Mouse (Mus musculus) forebrain, embryonic 12.5 days (tissue): Measurements from ENCODE around the gene Xylt1. TPM values are rescaled to one million over a fixed set of nuclear protein-coding genes. Genes with fewer than 3 reads are reported as not detected.

Experiments used
- ATAC-seq: fragments of 200-750 bp; cut with Nextera tagmentation; 2 replicates; pipeline ENCODE4 v1.8.0; 2017; ENCODE audit warnings: moderate TSS enrichment; ENCODE audit not compliant: low FRiP score
- H3K27ac ChIP-seq: fragments of 300-500 bp; sonication (generic); 2 replicates; pipeline ENCODE4 v1.5.1; 2016; ENCODE audit warnings: mild to moderate bottlenecking
- H3K27me3 ChIP-seq: fragments of 300-500 bp; sonication (generic); 2 replicates; pipeline ENCODE4 v1.6.1; 2016; ENCODE audit warnings: mild to moderate bottlenecking
- H3K36me3 ChIP-seq: fragments of 300-500 bp; sonication (generic); replicated peaks from 2 replicates; pipeline ENCODE4 v1.6.1; 2016; ENCODE audit warnings: mild to moderate bottlenecking
- H3K4me1 ChIP-seq: fragments of 300-500 bp; sonication (generic); 2 replicates; pipeline ENCODE4 v1.6.1; 2016
- H3K4me2 ChIP-seq: fragments of 300-500 bp; sonication (generic); 2 replicates; pipeline ENCODE4 v1.6.1; 2016; ENCODE audit warnings: mild to moderate bottlenecking, moderate library complexity
- H3K4me3 ChIP-seq: fragments of 300-500 bp; sonication (generic); replicated peaks from 2 replicates; pipeline ENCODE4 v1.5.1; 2016; ENCODE audit warnings: mild to moderate bottlenecking
- H3K9ac ChIP-seq: fragments of 300-500 bp; sonication (generic); 2 replicates; pipeline ENCODE4 v1.6.1; 2016; ENCODE audit warnings: mild to moderate bottlenecking
- H3K9me3 ChIP-seq: fragments of 300-500 bp; sonication (generic); 2 replicates; pipeline ENCODE4 v1.6.1; 2016
- WGBS: fragments of 180-500 bp; shearing (Covaris S2); methylation state at CpG from one replicate; pipeline ENCODE4 v1.1.7; 2016; 5-methylcytosine and 5-hydroxymethylcytosine counted together
- polyA plus RNA-seq: library from polyadenylated mRNA; unstranded; fragments of >200 nt; fragmentation: Nextera tagmentation; extraction: Ambion mirVana; gene quantifications from 2 replicates; pipeline ENCODE4 v1.2.1, GENCODE M21; 2016

Xylt1 gene
- polyA plus RNA-seq, 1 experiment from 2014 or later: 5.0 TPM

GRCm38 (mm10) chr7:117445471-117445870 lies 64.7 kb downstream of the Xylt1 start:
- Histone ChIP-seq H3K4me3 (no peak overlapping the region), H3K36me3 (no peaks in the 10 kb centered on the region), H3K27ac (no peak overlapping the region), H3K27me3 (no peaks in the 10 kb centered on the region), H3K9ac (no peak overlapping the region), H3K9me3 (no peaks in the 10 kb centered on the region), H3K4me2 (no peak overlapping the region), H3K4me1 (no peaks in the 10 kb centered on the region)
- no peak for ATAC-seq
- WGBS: 42% methylated on average over 3 of the region's 3 CpGs

GRCm38 (mm10) chr7:117449605-117450004 lies 68.8 kb downstream of the Xylt1 start:
- Histone ChIP-seq H3K27ac (no peak overlapping the region), H3K36me3 (no peaks in the 10 kb centered on the region), H3K4me2 (no peak overlapping the region), H3K4me3 (no peak overlapping the region), H3K9ac (no peak overlapping the region), H3K27me3 (no peaks in the 10 kb centered on the region), H3K4me1 (peaks cover 9% of the 10 kb centered on the region), H3K9me3 (no peaks in the 10 kb centered on the region)
- 94% methylated on average over 5 of the region's 5 CpGs for WGBS
- ATAC-seq: no peak

GRCm38 (mm10) chr7:117451212-117451611 lies 70.4 kb downstream of the Xylt1 start:
- no peak overlapping the region for H3K4me3 ChIP-seq
- H3K27me3 ChIP-seq: no peaks in the 10 kb centered on the region
- H3K27ac ChIP-seq: no peak overlapping the region; the same call in 1 of the 2 replicates
- H3K9ac ChIP-seq: no peak overlapping the region
- ATAC-seq: no peak
- no peaks in the 10 kb centered on the region for H3K9me3 ChIP-seq
- H3K4me1 ChIP-seq: peaks cover 9% of the 10 kb centered on the region
- H3K4me2 ChIP-seq: no peak overlapping the region
- no peaks in the 10 kb centered on the region for H3K36me3 ChIP-seq

DNA sequence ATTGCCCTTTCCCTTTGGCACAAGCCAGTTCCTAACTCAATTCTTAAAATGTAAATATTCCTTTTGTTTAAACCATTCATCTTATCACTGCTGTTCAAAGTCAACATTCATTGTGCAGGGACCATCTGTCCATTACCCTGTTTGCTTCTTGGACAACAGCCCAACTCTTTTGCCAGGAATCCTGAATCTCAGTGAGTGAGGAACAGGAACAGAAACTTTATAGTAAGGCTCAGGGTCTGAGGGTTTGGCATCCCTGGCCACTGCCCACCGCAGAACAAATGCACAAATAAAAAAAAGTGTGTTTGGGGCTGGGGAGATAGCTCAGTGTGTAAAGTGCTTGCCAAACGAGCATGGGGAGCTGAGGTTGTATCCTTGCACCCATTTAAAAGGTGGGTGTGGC lies 71.5 kb downstream of the Xylt1 start:
- Histone ChIP-seq H3K27ac (no peak overlapping the region), H3K27me3 (no peaks in the 10 kb centered on the region), H3K9ac (no peak overlapping the region), H3K4me3 (no peak overlapping the region), H3K9me3 (no peaks in the 10 kb centered on the region), H3K36me3 (no peaks in the 10 kb centered on the region), H3K4me2 (no peak overlapping the region), H3K4me1 (peaks cover 9% of the 10 kb centered on the region)
- ATAC-seq: no peak
- 68% methylated on average over 2 of the region's 2 CpGs for WGBS

- no peak overlapping the region for H3K4me2 ChIP-seq
- H3K4me3 ChIP-seq: no peak overlapping the region
- H3K27me3 ChIP-seq: no peaks in the 10 kb centered on the region
- 88% methylated on average over 11 of the region's 11 CpGs for WGBS
- no peak for ATAC-seq
- peaks cover 9% of the 10 kb centered on the region for H3K4me1 ChIP-seq
- H3K27ac ChIP-seq: no peak overlapping the region
- no peaks in the 10 kb centered on the region for H3K9me3 ChIP-seq
- no peaks in the 10 kb centered on the region for H3K36me3 ChIP-seq
- H3K9ac ChIP-seq: no peak overlapping the region
These were observed 74.2 kb downstream of the Xylt1 start for GRCm38 (mm10) chr7:117454789-117455548.

GRCm38 (mm10) chr7:117462196-117462935 lies 81.6 kb downstream of the Xylt1 start:
- no peak overlapping the region for H3K4me2 ChIP-seq
- H3K27me3 ChIP-seq: no peaks in the 10 kb centered on the region
- no peak overlapping the region for H3K9ac ChIP-seq
- peak overlapping the region; percentile 66 for H3K27ac ChIP-seq
- ATAC-seq: peak; percentile 69; the same call in 1 of the 2 replicates
- no peak overlapping the region for H3K4me3 ChIP-seq
- 38% methylated on average over 7 of the region's 7 CpGs for WGBS
- H3K36me3 ChIP-seq: 0 out of 2 replicates have a peak, but pooled peaks cover 4% of the 10 kb centered on the region
- H3K4me1 ChIP-seq: peaks cover 13% of the 10 kb centered on the region; the same call in 1 of the 2 replicates
- H3K9me3 ChIP-seq: no peaks in the 10 kb centered on the region

- H3K27ac ChIP-seq: no peak overlapping the region
- no peak for ATAC-seq
- H3K4me3 ChIP-seq: no peak overlapping the region
- H3K9me3 ChIP-seq: no peaks in the 10 kb centered on the region
- H3K4me2 ChIP-seq: no peak overlapping the region
- WGBS: 79% methylated on average over 4 of the region's 4 CpGs
- 0 out of 2 replicates have a peak, but pooled peaks cover 4% of the 10 kb centered on the region for H3K36me3 ChIP-seq
- H3K4me1 ChIP-seq: peaks cover 18% of the 10 kb centered on the region; the same call in 1 of the 2 replicates
- H3K9ac ChIP-seq: no peak overlapping the region
- no peaks in the 10 kb centered on the region for H3K27me3 ChIP-seq
These were observed 84.2 kb downstream of the Xylt1 start for GRCm38 (mm10) chr7:117464956-117465355.

- ATAC-seq: no peak
- no peak overlapping the region for H3K4me3 ChIP-seq
- no peaks in the 10 kb centered on the region for H3K9me3 ChIP-seq
- 90% methylated on average over 7 of the region's 7 CpGs for WGBS
- H3K9ac ChIP-seq: no peak overlapping the region
- peaks cover 24% of the 10 kb centered on the region; the same call in 1 of the 2 replicates for H3K4me1 ChIP-seq
- no peak overlapping the region for H3K4me2 ChIP-seq
- H3K27me3 ChIP-seq: no peaks in the 10 kb centered on the region
- no peak overlapping the region for H3K27ac ChIP-seq
- no peaks in the 10 kb centered on the region for H3K36me3 ChIP-seq
These were observed 85.4 kb downstream of the Xylt1 start for GRCm38 (mm10) chr7:117466006-117466780.

- ATAC-seq: no peak
- no peaks in the 10 kb centered on the region for H3K36me3 ChIP-seq
- no peak overlapping the region for H3K27ac ChIP-seq
- peaks cover 49% of the 10 kb centered on the region for H3K4me1 ChIP-seq
- WGBS: 92% methylated on average over 3 of the region's 3 CpGs
- H3K9me3 ChIP-seq: no peaks in the 10 kb centered on the region
- H3K9ac ChIP-seq: no peak overlapping the region
- H3K4me2 ChIP-seq: no peak overlapping the region
- H3K27me3 ChIP-seq: no peaks in the 10 kb centered on the region
- H3K4me3 ChIP-seq: no peak overlapping the region
These were observed 89.5 kb downstream of the Xylt1 start for GRCm38 (mm10) chr7:117470243-117470802.

DNA sequence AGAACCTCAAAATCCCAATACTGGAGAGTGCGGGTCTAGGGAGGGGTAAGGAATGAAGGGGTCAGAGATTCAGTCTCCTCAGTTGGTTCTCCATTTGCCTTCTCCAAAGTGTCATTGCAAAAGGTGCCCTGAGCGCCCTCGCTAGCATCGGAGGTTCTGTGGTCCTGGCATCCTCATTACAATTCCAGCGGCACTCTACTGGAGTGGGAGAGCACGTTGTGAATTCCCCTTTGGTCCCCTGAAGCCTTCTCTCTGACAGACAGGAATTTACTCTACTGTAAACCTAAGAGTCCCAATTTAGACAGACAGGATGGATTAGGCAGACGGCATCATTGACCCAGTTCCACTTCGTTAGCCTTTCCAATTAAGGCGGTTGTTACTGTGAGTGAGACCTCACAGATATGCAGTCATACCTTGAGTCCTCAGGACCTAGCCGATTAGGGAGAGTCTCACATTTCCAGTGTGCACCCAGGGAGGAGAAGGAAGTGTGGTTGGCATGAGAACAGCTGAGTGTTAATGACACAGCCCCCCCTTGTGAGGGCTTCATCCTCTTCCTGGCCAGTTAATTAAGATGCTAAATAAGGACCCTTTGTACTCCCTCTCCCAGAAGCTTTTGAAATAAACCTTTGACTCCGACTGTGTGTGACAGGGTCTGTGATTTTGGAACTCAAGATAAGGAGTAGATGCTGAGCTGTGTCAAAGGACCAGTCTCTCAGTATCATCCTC lies 91.4 kb downstream of the Xylt1 start:
- 23% methylated on average over 11 of the region's 11 CpGs for WGBS
- H3K27ac ChIP-seq: peak overlapping the region; percentile 81
- H3K9me3 ChIP-seq: no peaks in the 10 kb centered on the region
- no peaks in the 10 kb centered on the region for H3K27me3 ChIP-seq
- H3K4me1 ChIP-seq: peaks cover 49% of the 10 kb centered on the region
- peak; percentile 88 for ATAC-seq
- H3K4me2 ChIP-seq: peak overlapping the region; percentile 33
- H3K36me3 ChIP-seq: 0 out of 2 replicates have a peak, but pooled peaks cover 6% of the 10 kb centered on the region
- H3K9ac ChIP-seq: no peak overlapping the region
- H3K4me3 ChIP-seq: no peak overlapping the region
